Mouse (Mus musculus): ENCODE measurements at regions not wholly inside any gene's neighbourhood (a gene's known extent, or its start where the extent isn't known, plus 50 kb on each side); places are given as distances from the start of the nearest gene placed in this dataset.

DNA sequence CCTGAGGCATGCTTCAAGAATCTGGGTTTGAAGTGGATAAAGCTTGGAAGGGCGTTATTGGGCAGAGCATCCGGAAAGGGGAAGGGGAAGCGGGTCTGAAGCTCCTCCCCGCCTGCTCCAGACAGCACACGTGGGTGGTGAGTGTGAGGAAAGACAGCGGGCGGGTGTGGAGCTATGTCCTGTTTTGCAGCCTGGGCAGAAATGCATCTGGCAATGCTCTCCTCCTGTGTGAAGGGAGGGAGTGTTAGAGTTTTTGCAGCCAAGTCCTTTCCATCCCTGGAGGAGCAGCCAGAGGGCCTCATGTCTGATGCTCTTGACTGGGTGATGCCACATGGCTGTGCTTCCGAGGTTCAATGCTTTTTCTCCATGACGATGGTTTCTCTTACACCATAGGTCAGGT, 73.4 kb upstream of the Fndc3a start:
- no peak for DNase-seq (ENCODE audit: low read depth, low spot score)

DNA sequence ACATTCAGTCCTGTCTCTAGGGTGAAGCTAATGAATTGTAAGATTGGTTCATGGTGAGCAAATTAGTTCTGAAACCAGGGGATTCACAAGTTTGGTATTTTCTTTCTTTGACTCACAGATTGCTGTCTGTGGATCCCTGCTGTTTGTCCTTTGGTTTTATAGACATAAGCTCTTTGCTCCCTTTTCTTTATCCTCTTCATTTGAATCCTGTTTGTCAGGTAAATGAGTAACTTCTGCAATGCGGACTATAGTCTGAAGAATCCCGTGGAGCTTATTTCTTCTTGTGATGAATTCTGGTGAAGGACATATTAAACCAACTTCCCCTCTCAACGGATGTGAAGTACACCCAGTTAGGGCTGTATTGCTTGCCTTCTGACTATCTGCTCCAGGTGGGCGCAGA, 69.6 kb upstream of the Fndc3a start:
- DNase-seq (ENCODE audit: low read depth, low spot score): no peak

DNA sequence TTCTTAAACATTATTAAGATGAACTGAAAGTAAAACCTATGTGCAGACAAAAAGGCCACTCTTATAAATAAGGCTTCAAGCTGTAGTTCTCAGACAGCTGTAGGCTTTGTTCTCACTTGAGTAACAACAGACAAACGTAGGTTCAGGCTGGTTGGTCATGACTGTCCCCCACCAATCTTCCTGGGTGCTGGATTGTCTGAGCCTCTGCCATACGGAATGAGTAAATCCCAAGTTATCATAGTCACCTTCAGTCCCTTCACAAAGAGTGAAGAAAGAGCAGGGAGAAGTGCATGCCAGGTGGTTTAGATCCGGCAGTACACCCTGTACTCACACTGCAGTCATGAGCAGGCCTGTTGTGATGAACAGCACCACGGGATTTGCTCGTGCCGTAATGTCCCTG, 69.0 kb upstream of the Fndc3a start:
- no peak for DNase-seq (ENCODE audit: low read depth, low spot score)

DNA sequence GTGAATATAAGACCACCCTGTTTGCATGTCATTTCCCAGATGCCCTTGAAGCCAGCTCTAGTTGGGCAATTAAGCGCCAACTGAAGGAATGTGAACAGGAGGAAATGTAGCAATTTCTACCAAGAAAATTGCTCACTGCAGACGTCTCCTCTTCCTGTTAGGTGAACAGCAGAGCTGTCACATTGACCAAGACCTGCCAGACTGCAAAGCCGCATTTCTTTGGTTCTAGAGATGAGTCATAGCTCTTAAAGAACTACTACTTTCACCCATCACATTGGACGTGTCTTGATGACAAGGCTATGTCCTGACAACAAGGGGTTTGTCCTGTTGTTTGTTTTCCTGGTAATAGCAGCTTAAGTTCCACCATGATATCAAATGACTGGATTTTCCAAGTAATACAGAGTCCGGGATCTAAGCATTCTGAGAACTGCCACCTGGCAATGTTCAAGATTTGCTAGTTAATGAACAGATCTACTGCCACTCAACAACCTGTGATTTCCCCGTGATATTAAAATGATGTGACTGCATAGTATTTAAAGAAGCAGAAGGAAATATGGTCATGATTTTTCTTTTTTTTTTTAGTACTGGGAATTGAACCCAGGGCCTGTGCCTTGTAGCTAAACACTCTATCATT, 68.2 kb upstream of the Fndc3a start:
- no peak for DNase-seq (ENCODE audit: low read depth, low spot score)

DNA sequence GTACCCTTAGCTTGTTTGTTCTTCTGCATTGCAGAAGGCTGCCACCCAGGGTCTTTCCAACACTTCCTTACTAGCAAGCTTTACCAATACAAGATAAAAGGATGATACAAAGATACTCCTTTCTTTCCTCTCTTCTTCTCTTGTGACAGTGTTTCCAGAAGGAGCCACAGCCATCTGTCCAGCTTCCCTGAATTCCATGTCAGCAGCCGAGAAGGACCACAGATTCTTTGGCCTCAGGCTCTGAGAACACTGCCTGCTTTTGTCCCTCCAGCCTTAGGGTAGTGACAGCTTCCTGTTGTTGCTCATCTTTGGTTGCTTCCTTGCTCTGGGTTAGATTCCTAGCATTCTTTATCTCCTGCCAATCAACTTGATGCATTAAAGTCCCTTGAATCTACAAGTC, 60.4 kb upstream of the Fndc3a start:
- DNase-seq (ENCODE audit: low read depth, low spot score): no peak

GRCm38 (mm10) chr14:72760123-72760522, 50.3 kb upstream of the Fndc3a start:
- no peak for DNase-seq (ENCODE audit: low read depth, low spot score)
